Mouse (Mus musculus): ENCODE results near the gene Gm572.

The Gm572 gene

DNA sequence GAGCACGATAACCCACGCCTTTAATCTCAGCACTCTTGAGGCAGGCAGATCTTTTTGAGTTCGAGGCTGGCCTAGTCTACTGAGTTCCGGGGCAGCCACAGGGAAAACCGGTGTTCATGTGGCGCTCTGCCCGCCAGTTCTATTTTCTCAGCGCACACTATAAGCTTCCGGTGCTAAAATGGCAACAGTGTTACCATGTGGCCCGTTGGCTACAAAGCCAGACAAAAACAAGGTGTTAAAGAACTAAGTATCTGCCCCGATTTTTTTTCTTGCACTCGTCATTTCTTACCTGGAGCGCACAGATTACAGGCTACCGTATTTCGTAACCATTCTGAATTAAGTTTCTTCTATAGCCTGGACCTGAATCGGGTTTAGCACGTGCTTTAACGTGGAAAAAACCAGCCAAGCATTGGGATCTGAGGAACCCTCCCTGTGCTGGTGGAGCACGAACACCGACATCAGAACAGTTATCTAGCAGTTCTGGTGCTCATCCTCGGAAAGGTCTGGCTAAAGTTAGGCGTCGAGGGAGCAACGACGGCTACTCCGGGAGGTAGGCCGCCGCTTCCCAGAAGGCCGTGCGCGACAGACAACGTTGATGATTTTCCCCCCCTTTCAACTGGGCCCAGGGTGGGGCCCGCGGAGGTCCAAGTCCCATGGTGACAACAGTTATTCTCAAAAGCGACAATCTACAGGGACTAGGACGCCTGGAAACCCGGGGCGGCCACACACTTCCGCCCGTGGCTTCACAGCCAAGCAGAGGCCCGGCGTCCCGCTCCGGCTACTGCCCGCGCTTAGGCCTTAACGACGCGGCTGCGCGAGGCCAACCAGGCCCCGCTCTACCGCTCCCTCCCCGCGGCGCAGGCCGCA, 17.1 kb upstream of the Gm572 start:
- peak; percentile 72 for DNase-seq (ENCODE audit: low read depth, low spot score)

DNA sequence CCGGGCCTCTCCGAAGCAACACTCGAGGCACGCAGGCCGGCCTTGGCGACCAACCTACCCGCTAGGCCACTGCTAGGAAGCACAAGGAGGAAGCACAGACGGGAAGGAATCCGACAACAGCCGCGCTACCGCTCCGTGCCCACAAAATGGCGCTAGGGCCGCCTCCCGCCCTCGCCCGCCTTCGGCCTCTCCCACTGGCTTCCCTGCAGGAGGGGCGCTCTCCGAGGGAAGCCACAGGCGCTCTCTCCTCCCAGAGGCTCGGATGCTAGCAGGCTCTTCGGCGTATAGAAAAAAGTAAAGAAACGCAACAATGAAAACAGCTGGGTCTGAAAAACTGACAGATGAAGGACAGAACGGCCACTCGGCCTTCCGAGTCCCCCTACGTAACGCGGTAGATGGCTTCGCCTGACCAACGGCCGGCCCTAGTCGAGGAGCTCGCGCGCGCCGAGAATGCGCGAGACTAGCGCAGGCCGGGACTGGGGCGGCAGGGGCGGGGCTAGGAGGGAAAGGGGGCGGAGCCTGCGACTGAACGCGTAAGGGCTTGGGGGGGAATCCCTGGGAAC, 16.4 kb upstream of the Gm572 start, which contains the start of gene Tardbp:
Tardbp (minus strand) TSS at position 397 of the 563 bp plus-strand sequence.
- DNase-seq (ENCODE audit: low read depth, low spot score): peak; percentile 97

DNA sequence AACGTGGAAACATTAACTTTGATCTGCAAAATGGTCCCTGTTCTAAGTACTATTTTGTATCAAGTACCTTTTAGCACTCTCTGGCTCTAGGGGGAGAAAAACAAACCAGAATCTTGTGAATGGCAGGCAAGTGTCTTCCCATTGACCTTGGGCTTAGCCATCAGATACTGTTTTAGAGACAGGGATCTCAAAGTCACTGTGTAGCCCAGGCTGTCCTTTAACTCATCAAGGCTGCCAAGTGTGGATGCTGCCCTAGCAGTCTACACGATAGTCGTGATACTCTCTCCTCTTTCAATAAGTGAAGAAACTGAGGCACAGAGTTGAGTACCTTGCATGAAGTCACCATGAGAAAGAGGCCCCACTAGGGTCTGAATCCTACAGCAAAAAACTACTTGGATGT, 15.9 kb upstream of the Gm572 start:
- no peak for DNase-seq (ENCODE audit: low read depth, low spot score)

DNA sequence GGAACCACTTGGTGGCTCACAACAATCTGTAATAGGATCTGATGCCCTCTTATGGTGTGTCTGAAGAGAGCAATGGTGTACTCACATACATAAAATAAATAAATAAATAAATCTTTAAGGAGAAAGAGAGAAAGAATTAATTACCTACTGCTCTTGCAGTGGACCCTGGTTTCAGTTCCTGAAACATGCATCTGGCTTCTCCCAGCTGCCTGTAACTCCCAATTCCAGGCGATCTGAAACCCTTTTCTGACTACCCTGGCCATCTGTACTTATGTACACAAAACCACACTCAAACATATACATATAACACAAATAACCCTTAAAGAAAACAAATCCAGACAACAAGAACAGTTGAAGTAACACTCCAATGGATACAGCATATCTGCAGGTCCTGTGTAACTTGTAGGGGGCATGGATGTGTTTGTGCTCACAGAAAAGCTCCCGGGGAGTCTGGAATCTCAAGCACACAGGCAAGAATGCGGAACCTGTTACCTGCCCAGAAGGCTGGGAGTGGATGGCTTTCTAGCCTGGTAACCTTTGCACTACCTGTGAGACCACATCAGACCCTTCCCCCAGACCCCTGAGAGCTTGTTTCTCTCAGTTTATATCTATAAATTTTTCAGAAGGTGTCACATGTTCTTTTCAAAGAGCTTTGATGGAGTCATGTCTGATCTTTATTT, 11.0 kb upstream of the Gm572 start:
- DNase-seq (ENCODE audit: low read depth, low spot score): no peak

DNA sequence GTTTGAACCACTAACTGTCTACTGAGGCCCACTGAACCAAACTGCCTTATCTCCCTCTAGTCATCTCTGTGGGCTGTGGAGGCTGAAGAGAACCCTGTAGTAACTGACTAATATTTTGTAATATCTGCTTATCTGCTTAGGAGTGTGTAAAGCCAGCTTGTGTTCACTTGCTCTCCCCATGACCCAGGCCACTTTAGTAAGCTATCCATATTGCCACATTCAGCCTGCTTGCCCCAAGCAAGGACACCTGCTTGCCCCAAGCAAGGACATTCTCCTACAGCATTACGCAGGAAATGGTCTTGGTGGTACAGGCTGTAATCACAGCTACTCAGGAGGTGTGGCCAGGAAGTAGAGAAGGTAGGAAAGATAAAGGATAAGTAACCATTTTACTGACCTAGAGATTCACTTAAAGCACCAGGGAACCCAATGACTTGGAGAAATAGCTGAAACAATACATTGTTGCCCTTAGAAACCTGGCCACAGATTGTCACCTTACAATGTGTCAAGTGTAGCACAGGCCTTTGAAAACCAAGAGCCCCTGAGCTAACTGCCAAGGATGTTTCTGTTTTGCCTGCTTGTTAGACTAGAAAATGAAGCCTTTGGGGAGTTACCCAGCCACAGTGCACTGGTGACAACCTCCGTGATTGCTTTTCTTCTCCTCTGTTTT, 9.6 kb upstream of the Gm572 start:
- DNase-seq (ENCODE audit: low read depth, low spot score): no peak

DNA sequence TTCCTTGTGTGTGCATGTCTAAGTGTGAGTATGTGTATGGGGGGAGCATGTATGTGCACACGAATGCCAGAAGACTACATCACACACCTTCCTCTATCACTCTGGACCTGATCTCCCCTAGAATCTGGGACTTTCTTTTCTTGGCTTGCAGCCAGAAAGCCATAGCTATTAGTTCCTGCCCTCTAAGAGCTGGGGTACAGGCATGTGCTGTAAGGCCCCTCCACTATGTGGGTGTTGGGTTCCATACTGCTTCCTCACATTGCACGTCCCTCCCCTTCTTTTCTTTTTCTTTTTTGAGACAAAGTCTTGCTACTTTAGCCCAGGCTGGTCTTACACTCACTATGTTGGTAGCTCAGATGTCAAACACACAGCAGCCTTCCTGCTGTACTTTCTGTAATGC, 7.8 kb upstream of the Gm572 start:
- no peak for DNase-seq (ENCODE audit: low read depth, low spot score)

DNA sequence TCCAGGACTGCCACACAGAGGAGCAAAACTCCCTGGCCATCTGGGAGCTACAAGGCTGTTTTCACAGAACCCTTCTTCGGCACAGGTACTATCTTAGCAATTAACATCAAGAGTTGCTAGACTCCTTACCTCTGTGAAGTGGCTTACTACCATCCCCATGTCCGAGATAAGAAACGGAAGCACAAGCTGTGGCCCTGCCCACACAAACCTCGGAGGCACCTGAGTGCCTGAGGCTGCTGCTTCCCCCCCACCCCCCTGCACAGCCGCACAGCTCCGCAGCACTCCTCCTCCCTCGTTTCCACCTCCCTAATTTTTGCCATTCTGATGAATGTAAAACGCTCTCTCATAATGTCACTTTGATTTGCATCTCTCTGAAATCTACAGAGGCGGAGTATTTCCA, 4.8 kb upstream of the Gm572 start:
- peak; percentile 25 for DNase-seq (ENCODE audit: low read depth, low spot score)

DNA sequence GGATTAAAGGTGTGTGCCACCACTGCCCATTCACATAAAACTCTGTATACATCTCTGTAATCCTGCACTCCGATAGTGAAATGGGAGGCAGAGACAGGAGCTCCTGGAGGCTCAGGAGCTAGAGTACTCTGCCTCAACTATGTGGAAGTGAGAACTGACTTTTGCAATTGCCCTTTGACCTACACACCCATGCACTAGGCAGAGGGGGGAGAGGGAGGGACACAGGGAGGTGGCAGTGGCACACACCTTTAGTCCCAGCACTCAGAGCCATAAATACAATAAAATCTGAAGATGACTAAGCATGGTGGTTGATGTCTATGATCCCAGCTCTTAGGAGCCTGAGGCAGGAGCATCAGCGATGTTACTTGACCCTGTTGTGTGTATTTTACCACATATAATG, 3.7 kb upstream of the Gm572 start:
- no peak for DNase-seq (ENCODE audit: low read depth, low spot score)

DNA sequence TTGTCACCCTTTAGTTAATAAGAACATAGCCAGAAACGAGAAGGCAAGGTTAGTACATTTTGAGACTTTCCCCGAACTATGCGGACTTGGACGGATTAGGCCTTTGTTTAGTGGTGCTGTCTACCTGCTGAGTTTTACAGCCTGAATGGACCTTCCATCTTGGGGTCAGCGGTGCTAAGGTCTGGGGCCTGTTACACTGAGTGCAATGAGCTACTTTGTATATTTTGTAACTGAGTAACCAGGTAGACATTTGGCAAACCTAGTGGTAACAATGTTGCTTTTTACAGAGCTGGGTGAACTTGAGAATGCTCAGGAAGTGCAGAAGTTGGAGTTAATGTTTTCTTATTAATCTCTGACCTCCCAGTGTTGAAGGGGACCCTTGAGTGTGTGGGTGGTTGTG, 2.0 kb upstream of the Gm572 start:
- no peak for DNase-seq (ENCODE audit: low read depth, low spot score)

DNA sequence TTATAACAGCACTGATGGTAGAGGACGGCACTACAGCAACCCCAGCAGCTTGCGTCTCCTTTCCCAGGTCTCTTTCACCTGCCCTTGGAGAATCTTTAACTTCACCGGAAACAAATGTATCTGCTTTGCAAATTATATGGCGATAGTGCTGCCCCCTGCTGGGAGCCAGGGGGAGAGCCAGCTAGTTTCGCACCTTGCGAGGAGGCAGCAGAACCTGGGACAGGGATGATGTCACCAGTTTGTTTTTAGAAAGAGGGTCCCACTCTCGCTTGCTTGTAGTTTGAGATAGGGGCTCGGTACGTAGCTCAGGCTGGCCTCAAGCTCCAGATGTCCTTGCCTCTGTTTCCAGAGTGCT, 1.0 kb downstream of the Gm572 start:
- DNase-seq (ENCODE audit: low read depth, low spot score): peak; percentile 75

DNA sequence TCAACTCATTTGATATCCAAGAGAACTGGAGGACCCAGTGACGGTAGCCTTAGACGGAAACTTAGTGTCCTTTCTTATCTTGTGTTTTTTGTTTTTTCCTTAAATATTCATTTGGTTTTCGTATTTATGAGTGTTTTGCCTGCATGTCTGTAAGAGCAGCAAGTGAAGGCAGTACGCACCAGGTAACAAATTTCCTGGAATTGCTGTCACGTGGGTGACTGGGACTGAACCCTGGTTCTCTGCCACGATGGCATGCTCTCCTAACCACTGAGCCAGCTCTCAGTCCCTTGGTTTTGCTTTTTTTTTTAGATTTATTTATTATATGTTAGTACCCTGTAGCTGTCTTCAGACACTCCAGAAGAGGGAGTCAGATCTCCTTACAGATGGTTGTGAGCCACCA, 1.8 kb downstream of the Gm572 start:
- no peak for DNase-seq (ENCODE audit: low read depth, low spot score)

DNA sequence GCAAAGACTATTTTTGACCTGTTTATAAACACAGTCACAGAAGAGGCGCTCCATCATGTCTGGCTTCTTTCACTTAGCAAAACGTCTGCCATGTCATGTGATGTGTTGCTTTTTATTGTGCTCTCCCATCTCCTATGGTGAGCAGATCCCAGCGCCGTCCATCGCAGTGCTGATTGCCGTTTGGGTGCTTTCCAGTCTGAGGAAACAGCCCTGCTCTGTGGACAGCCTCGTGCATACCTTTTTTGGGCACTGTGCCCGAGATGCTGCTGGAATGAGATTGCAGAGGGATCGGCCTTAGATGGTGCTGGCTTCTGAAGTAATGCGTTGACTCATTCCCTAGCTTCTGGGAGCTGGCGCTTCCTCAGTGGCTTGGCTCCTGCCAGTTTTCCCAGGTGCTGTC, 3.5 kb downstream of the Gm572 start:
- DNase-seq (ENCODE audit: low read depth, low spot score): peak; percentile 92

DNA sequence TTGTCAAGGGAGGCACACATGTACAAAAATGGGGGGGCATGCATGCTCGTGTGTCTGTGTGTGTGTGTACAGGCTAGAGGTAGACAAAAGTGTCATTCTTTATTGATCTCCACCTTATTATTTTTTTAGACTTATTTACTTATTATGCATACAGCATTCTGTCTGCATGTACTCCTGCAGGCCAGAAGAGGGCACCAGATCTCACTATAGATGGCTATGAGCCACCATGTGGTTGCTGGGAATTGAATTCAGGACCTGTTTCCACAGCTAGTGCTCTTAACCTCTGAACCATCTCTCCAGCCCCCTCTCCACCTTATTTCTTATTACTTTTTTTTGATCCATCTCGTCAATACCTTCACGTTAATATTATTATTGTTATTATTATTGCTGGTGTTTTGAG, 6.2 kb downstream of the Gm572 start:
- no peak for DNase-seq (ENCODE audit: low read depth, low spot score)

DNA sequence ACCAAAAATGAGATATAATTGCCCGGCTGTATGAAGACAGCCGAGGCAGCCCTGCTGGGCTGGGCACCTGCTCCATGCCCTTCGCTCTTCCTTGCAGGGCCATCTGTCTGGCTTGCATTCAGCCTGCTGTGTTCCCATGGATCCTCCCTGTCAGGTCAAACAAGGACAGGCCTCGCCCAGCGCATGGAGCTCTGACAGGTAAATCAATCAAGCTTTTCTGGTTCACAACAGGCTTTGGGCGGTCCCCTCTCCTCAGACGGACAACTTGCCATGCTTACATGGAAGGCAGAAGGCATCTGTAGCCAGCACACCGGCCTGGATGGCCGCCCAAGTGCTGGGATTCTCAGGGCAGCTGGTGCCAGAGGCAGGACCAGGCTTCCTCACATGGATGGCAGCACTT, 7.9 kb downstream of the Gm572 start:
- DNase-seq (ENCODE audit: low read depth, low spot score): peak; percentile 90

DNA sequence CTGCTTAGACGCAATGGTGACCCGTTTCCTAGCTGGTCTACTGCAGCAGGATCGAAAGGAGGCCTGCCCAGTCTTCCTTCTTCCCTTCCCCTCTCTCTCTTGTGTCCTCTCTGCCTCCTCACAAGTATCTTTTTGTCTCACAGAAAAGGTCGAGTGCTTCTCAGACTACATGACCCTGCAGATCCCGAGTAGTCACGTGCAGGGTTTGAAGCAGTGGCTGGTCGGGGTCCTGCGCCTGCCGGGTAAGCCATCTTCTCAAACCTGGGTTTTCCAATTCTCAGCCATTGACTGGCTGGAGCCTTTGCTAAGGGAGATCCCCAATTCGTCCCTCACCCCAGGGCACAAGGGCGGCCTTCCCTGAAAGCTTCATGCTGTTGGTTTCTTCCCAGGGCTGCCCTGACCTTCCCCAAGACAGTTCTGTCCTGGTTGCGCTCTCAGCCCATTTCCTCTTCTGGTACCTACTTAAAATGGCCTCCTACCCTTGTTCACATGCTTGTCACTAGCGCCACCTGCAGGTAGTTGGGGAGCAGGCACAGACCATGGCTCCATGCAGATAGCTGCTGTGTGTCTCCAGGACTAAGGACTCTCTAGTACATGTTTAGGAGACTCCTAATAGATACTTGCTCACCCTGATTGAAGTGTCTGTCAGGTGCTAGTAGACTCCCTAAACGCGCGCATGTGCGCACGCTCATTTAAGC, 11.7 kb downstream of the Gm572 start:
- peak; percentile 48 for DNase-seq (ENCODE audit: low read depth, low spot score)

DNA sequence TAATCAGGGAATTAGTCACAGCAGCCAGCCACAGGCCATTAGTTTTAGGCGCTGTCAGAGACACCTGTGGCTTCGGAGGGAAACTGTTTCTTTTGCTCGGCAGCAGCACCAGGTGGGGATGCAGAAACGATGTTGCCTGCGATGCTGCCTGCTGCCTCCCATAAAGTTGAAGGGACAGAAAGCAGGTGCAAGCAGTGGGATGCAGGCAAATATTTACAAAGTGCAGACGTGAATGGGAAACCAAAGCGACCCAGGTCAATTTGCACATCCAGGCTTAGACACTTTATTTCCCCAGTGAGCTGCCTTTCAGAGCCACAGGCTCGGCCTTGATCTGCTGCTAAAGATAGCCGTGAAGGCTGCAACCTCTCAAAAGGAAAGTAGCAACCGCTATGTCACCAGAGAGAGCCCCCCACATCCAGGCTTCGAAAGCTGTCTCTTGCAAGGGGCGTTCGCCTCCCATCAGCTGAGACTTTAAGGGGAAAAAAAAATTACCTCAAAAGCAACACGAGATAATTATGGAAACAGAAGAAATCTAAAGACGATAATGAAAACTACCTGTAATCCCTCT, 13.7 kb downstream of the Gm572 start:
- no peak for DNase-seq (ENCODE audit: low read depth, low spot score)

DNA sequence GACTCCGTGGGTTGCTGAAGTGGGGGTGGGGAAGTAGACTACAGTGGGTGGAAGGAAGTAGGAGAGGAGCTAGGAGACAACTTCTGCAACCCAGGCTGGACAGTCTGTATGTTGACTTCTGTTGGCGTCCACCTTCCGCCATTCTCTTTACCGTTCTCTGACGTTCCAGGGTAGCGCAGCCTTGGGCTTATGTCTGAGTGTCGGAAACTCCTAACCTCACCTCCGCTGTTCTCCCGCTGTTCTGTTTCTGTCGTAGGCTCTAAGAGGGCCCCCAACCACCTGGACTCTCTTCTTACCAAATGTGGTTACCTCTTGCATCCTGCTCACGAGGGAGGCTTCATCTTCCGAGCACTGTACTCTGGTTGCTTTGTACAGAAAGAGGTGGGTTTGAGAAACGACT, 14.7 kb downstream of the Gm572 start:
- DNase-seq (ENCODE audit: low read depth, low spot score): no peak

DNA sequence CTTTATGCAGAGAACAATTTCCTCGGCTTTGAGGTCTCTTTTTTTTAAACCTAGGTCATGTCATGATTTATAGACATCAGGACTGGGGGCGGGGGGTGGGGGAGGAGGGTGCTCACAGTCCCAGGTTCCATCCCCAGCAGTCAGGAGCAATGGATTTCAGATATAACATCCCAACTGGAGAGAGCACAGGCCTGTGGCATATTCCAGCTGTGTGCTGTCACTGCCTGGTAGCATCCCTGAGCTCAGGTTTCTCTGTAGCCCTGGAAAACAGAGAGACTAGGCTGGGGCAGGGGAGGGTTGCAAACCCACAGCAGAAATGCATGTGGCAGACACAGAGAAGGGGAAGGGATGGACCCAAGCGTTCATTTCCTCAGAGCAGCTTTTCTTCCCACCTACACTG, 17.1 kb downstream of the Gm572 start:
- DNase-seq (ENCODE audit: low read depth, low spot score): no peak

DNA sequence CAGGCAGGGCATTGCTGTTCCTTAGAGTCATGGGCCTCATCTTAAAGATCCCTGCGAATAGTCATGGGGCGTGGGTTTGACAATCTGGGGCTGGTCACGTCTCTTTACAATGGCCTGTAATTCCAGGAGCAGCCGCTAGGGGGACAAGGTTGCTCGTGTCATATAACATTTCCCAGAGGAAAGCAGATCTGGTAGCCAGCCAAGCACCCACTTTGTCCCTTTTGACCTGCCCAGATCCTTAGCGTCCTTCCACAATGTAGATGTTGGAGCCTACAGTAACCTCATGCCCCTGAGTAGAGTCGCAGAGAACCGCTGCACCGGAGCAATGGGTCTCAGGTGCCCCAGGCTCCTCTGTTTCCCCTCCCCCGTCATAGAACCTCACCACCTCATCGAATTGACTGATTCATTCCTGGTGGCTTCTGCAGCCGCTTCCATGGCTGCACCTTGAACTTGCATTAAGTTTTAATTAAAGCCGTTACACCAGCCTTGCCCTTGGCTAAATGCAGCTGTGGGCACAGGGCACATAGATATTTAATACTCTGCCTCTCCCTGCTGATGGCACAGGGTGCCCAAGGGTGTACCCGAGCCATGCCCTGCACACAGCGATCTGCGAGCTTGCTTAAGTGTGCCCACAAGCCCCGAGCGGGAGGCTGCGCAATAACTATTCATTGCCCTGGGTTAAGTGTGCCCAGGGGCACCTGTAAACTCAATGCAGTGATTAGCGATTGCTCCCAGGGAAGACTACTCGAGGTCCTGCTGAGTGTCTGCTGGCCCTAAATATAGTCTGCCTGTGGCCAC, 19.2 kb downstream of the Gm572 start:
- peak; percentile 67 for DNase-seq (ENCODE audit: low read depth, low spot score)

DNA sequence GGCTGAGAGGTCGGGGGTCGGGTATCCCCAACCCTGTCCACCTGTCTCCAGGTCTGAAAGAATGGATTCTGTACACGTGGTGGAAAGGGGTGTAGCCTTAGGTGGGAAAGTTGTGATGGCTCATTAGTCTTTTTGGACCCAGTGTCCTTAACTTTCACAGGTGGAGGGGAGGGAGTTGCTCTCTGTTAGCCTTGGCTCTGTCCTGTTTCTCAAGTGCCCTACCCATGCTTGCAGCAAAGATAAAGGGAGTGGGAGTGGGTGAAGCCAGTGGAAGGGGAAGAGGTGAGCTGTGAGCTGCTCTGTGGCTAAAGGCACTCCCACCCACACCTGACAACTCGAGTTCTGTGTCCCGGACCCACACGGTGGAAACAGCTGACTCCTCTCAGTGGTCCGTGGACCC, 20.2 kb downstream of the Gm572 start:
- DNase-seq (ENCODE audit: low read depth, low spot score): no peak

DNA sequence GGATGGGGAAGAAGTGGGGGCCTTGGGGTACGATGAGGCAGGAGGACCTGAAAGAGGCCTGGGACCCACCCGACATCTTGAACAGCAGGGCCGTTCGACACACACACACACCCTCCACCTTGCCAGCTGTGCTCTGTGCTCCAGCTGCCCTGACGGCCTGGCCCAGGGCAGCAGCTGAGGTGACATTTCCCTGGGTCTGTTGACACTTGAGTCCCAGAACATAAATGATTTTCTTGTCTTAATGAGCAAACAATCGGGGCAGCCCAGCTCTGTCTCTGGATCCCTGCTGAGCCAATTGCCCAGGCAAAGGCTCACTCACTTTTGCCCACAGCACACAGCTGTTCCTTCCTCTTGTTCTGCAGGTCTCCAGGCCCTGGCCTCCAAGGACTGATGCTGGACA, 20.9 kb downstream of the Gm572 start:
- no peak for DNase-seq (ENCODE audit: low read depth, low spot score)

All from brain, adult 2 months (tissue).